Mouse (Mus musculus): ENCODE measurements around the gene Igf1r.

Igf1r gene

DNA sequence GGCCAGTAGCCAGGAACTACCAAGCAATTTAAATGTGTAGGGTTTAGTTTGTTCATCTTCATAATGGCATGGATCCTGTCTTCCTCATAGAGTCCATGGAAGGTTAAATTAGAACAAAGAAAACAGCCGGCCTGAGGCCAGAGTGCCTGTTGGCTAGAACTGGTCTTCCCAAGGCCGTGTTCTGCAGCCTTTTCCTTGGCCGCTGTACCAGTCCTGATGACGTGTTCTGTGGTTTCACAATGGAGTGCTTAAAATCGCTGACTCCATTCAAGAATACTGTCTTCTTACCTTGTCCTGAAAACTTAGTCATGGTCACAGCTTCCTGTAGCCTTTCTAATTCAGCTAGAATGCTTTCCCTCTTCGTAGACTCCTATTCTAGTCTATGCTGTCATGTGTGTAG lies 53.9 kb downstream of the Igf1r start:
- no peak for DNase-seq (ENCODE audit: extremely low spot score, low spot score)

DNA sequence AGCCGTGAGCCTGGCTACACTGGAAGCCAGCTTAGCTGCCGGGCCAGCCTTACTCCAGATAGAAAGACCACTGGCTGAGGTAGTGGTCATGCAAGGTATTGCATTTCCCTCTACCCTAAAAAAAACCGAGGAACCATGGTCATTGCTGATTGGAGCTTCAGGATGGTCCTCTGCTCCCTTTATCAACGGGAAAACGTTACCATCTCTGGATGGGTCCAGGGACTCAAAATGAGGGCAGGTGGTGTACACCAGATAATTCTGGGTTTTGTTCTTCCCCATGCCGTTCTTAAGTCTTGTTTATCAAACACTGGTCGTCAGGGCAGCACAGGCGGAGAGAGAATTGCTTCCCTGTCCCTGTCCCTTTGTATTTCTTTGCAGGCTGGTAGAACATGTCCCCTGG lies 57.0 kb downstream of the Igf1r start:
- DNase-seq (ENCODE audit: extremely low spot score, low spot score), result no peak

DNA sequence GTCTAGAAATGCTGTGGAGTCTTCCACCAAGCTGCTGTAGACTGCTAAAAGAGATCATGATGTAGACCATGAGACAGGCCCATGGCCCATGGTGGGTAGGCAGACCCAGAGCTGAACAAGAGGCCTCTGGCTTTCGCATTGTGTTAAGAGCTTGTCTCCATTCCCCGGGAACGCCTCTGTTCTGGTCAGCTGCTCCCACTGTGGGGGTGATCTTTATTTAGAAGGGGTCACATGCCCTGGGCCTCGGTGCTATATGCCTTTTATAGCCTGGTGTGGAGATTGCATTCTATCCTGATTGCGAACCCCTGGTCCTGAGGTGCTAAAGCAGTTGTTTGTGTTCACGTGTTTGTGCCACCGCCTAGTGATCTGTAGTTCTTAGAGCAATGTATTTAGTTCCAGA lies 57.5 kb downstream of the Igf1r start:
- no peak for DNase-seq (ENCODE audit: extremely low spot score, low spot score)

DNA sequence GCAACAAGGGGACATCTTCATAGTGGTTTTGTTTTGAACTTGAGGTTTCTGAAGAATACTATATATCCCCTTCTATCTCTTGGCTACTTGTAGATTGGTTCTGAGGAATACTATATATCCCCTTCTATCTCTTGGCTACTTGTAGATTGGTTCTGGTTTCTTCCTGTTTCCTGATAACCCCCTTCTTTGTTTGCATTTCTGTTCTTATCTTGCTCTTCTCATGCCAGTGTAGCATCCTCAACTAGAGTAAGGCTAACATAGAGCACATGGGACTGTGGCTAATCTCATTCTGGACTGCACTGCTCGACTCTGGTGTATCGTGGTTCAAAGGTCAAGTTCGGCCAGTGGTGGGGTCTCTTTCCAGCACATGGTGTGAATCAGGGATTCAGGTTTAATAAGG lies 58.2 kb downstream of the Igf1r start:
- DNase-seq (ENCODE audit: extremely low spot score, low spot score), result no peak

DNA sequence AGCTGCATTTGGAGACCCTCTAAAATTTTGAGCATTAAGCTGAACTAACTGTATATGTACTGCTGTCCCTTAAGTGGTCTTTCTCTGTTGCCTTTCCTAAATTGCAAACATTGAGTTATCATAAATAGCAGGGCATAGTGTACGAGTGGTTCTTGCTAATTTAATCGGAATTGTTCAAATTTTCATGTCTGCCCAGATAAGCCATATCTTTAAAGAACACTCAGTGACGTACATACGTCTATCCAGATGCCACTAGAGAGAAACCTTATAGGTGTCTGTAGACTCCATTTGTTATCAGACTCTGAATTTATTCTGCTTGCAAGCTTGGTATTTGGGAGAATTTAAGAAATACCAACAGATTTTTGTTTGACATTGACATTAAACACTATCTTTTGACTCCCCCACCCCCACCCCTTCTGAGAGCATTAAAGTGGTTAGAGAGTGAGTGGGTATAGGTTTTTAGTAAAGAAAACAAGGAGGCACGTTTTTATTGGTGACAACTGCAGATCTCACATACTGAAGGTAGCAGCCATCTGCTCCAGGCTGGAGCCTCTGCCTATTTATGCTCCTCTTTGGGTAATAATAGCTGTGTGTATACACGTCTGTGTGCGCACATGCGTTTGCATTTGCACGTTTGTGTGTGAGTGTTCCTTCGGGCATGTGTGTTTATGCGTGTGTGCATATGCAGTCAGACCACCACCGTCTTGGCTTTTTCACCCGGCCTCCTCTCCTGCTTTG lies 58.9 kb downstream of the Igf1r start:
- no peak for DNase-seq (ENCODE audit: extremely low spot score, low spot score)

DNA sequence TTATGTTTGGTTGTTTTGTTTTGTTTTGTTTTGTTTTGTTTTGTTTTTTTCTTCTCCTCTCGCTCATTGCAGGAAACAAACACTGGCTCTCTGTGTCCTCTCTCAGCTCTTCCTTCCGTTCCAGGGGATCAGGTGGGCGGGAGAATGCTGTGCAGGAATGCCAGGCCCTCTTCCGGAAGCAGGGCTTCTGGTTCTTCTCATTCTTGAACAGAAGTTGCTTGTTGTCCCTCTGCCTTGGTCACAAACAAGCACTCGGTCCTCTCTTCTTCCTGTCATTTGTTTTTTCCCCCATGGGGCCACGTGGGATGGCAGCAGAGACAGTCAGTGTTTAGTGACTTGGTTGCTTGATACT lies 59.5 kb downstream of the Igf1r start:
- no peak for DNase-seq (ENCODE audit: extremely low spot score, low spot score)

DNA sequence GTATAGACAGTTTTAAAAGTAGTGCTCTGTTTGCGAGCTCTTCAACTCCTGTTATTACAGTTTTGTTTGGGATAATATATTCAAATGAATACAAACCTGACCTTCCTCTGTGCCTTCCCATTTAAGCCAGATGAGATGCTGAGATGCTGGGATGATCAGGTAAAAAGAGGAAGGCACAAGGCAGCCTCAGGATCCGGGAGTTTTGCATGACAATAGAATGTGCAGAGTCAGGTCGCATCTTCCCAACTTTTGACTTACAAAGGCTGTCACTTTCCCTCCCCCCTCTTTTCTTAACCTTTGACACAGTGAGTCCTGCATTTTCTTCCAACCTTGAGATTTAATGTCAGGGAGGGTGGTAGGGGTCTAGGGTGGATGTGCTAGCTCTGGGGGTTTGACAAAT lies 61.9 kb downstream of the Igf1r start:
- DNase-seq (ENCODE audit: extremely low spot score, low spot score), result no peak

DNA sequence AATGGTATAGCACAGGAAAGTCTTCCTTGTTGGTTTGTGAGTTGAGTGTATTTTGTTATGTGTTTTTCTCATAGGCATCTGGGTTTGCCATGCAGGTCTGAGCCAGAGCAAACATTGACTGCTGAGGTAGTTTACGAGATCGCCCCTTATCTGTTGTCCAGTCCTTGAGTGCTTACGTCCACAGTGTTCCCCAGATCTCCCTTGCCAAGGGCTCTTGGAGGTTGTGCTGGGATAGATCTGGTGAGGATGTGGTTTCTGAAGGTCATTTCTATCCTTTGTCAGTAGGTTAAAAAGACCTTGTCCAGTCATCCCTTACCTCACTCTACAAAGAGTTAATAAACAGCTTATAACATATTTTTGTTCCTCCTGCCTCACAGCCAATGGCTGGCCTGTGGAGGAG lies 62.8 kb downstream of the Igf1r start:
- DNase-seq (ENCODE audit: extremely low spot score, low spot score), result no peak

DNA sequence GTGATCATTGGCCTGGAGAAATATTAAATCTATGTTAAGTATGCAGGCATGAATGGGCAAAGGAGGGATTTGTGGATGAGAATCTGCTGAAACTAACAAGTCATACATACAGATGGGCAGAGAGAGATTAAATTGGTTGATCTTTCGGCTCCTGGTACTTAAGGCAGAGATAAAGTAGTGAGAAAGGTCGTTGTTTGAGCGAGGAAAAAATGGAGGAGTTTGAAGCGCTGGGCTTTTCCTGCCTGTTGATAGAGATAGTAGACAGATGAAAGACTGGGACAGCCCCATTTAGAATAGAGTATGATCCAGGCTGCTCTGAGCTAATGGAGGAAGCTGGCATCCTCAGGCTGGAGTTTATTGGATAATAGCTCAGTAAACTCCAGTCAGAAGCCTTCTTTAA lies 65.4 kb downstream of the Igf1r start:
- DNase-seq (ENCODE audit: extremely low spot score, low spot score), result no peak

DNA sequence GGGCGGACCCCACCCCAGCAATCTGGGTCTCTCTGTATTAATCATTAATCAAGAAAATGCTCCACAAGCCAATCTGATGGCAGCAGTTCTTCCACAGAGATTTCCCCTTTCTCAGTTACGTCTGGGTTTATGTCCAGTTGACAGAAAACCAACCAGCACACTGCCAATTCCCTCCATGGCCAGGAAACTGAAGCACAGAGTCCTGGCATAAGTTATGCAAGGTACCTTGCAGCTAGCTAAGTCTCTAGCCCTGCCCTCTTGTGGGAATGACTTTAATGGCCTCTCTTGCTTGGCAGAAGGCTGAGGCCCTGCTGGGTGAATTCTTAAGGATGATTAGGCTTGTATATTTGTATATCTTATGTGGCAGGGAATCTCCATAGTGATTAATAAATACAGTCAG lies 67.9 kb downstream of the Igf1r start:
- no peak for DNase-seq (ENCODE audit: extremely low spot score, low spot score)

DNA sequence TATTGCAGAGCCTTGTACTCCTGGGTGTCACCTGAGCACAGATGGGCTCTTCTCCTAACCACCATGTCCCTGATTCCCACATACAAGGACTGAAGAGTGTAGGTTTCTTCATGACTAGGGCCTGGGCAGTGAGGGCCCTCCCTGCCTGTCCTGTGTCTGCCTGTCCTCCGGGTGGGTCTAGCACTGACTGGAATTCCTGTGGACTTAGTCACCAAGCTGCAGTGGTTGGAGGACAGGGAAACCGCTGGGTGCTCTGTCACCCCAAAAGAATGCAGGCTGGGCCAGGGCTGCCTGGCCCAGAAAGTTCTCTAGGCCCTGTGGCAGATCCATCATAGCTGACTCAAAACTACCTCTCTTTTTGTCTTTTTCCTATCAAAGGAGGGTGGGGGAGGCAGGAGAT lies 69.1 kb downstream of the Igf1r start:
- no peak for DNase-seq (ENCODE audit: extremely low spot score, low spot score)

DNA sequence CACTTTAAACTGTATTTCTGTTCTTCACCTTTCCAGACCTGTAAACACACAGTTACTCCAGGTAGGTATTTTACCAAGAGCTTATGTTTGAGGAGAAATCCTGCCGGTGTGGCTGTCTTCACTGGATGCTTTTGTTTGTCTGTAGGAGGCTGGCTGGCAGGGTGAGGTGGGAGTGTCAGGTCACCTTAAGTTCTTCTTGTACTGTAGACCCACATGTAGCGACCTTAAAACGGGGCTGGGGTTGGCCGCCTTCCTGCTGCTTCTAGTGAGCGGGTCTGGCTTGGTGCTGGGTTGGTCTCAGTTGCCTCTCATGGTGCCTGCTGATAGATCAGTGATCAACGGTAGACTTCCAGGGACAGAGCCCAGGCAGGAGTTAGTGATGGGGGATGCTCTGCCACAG lies 69.6 kb downstream of the Igf1r start:
- no peak for DNase-seq (ENCODE audit: extremely low spot score, low spot score)

DNA sequence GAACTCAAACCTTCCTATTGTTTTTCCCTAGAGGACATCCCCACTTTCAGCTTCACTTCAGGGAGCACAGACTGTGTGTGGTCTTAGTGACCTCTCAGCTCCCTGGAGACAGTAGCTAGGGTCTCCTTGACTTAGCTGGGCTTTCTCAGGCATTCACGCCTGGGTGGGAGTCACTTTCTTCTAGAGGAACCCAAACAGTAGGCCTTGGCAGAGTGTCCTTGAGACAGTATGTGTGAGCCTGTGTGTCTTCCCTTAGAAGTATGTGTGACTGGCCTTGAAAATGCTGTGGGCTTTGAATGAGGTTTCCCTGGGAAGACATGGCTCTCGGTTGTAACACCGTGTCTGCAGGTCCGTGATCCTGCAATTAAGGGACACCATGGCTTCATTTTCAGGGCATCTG lies 71.3 kb downstream of the Igf1r start:
- DNase-seq (ENCODE audit: extremely low spot score, low spot score), result no peak

DNA sequence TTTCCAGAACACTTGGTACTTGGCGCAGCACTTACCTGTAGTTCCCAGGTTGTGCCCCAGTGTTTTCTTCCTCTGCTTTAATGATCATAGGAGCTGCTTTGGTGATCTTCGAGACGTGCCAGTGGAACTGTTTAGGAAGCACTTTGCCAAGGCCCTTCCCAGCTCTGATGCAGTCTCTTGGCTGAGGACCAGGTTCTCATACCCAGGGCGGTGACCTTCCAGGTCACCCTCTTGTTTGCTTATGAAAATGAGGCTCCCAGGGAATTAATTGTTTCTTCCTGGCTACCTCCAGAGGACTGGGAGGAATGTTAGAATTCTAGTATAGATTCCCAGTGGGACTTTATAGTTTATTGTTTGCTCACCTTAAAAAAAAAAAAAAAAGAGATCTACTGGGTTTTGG lies 72.0 kb downstream of the Igf1r start:
- DNase-seq (ENCODE audit: extremely low spot score, low spot score), result no peak

DNA sequence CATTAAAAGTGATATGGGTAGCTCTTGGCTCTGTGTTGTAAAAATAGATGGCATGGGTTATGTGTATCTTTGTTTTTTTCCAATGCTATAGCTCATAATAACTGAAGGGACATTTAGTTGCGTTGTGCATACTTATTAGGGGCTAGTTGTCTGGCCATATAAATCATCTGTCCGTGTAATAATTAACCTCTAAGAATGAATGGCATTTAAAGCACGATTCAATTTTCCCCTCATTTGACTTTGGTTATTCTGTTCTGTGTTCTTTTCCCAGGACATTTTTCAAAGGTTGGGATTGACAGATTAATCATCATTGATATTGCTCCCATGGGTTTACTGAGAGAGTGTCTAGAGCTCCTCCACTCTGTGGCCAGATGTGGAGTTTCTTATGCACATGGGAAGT lies 72.8 kb downstream of the Igf1r start:
- no peak for DNase-seq (ENCODE audit: extremely low spot score, low spot score)

DNA sequence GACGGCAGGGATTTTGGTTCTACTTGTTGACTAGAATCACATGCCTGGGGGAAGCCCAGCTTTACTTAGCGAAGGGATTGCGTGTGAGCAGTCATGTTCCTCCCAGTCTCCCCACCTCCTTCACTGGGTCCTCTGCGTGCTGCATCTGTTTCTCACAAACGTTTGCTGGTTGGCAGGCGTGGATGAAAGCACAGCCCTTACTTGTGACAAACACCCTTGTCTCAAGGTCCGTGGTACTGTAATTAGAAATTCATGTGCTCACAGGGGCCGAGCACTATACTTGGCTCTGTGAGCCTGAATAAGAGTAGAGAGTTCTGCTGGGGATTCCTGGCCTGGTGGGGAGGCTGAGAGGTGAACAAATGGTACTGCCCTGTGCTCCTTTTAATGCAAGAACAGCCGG lies 73.4 kb downstream of the Igf1r start:
- DNase-seq (ENCODE audit: extremely low spot score, low spot score), result no peak

DNA sequence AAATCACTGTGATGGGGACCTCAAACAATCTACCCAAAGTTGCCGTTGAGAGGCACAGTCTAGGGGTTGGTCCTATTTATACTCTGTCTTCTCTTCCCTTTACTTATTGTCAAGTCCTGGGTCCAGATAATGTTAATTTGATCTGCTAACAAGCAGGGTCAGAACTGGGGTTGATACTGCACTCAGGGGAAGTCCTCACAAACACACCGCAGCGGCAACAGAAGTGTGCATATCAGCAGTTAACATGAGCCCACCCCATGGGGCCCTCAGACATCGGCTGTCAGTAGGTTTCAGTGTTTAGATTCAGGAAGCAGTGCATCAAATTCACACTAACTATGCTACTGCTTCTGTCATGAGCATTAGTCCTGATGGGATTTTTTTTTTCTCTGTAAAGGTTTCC lies 75.5 kb downstream of the Igf1r start:
- DNase-seq (ENCODE audit: extremely low spot score, low spot score), result no peak

DNA sequence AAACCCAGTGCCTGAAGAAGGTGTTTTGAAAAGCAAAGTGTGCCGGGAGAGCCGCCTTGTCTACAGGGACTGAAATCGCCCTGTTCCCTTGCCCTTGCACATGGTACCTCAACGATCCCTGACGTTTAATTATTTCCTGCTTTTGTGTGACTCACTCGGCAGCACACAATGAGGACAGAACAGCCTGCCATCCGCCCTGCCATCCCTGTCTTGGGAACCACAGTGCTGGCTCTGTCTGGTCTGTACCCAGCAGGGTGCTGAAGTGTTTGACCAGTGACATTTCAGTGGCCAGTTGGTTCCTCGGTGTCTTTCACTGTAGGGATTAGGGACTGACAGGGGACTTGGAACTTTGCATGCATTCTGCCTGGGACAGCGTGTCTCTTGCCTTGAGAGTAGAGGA lies 78.2 kb downstream of the Igf1r start:
- no peak for DNase-seq (ENCODE audit: extremely low spot score, low spot score)

DNA sequence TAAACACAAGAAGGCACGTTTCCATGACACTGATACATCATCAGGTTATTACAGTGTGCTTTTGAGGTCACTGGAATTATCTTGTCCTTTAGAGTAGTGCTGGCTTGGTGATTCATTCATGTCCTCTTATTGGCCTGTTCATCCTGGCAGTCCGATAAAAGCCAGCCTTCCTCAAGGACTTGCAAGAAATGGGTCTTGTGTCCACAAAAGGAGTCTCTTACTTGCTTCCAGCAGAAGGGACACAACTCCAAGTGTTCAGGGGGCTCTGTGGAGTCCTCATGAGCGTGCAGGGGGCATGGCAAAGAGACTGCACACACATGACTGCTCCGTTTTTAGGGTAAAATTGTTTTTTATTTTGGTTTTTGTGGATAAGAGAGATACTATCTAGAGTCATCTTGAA lies 83.9 kb downstream of the Igf1r start:
- DNase-seq (ENCODE audit: extremely low spot score, low spot score), result no peak

DNA sequence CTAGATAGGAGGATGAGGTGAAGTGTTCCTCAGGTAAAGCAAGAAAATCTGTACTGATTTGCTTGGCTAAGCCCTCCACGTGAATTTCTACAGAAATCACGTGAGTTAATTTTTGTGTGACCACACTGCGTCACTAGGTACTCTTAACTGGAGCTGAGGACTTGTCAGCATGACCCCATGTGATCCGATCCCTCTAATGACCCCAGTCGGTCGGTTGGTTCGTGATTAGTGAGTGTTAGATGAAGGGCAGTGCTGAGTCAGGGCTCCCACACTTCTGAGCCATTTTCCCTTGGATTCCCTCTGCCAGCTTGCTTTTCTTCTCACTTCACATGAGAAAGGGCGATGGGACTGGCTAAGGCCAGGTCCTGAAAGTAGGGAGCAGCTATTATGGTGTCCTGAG lies 86.2 kb downstream of the Igf1r start:
- DNase-seq (ENCODE audit: extremely low spot score, low spot score), result no peak

DNA sequence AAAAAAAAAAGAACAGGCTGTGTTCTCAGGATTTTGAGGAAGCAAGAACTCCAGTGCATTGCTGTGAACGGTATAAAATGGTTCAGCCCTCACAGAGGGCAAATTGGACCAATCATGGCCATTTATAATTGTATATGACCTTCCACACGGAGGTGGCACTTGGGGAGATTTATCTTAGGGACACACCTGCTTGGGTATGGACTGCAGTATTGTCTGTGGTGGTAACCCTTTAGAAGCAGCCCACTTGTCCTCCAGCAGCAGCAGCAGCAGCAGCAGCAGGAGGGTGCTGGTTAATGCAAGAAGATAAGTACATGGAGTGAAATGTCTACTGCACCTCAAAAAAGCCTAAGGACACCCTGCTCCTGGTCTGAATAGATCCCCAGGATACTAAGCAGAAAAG lies 86.9 kb downstream of the Igf1r start:
- DNase-seq (ENCODE audit: extremely low spot score, low spot score), result no peak

DNA sequence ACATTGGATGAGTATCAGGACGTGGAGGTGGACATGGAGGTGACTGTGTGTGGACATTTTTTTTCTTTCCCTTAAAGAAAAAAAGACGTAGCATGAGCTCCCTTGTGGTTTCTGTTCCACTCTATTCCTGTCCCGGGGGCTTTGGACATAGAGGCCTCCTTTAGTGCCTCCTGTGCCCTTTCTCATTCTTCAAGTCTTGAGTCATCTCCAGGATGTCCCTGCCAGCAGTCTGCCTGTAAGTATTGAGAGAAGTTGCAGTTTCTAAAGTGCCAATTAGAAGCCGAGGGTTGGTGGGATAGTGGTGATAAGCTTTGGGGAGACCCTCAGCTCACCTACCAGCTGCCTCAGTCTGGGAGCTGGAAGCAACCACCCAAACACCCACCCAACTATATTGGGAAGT lies 92.0 kb downstream of the Igf1r start:
- no peak for DNase-seq (ENCODE audit: extremely low spot score, low spot score)

DNA sequence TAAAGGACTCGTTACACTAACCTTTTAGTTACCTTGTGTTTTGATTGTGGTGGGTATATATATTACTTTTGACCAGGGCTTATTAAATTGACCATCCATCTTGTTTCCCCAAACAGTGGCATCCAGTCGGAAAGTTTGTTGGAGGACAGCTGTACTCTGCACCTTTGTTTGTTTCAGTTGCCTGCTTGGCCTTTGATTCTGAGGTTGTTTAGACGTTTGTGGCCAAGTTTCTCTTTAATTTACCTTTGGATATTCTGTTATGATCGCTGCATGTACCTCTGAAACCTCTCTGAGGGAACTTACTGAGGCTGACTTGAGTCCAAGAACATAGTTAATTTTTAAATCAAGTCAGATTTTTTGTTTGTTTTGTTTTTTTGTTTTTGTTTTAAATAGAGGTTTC lies 94.5 kb downstream of the Igf1r start:
- no peak for DNase-seq (ENCODE audit: extremely low spot score, low spot score)

DNA sequence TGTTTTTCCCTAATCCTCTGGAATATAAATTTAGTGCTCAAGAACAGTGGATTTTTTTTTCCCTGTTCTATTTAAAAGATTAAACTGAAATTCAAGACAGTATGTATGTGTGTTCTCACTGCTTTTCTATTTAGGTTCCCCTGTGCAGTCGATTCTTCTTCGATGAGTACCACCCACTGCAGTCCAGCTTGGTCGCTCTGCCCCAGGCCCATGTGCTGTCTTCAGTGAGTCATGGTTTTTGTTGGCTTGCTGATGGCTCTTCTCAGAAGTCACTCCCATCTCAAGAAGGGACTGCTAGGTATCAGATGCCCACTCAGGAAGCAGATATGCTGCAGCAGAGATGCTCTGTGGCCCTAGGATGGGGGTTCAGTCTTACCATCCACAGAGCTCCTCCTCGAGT lies 95.9 kb downstream of the Igf1r start:
- DNase-seq (ENCODE audit: extremely low spot score, low spot score), result no peak

Data from neural tube, embryonic 10.5 days (tissue).